Mouse (Mus musculus): ENCODE data around the gene Stom.
A peak's percentile ranks its signal among the peaks of the same experiment; 100 is the strongest.

Gene Stom

DNA sequence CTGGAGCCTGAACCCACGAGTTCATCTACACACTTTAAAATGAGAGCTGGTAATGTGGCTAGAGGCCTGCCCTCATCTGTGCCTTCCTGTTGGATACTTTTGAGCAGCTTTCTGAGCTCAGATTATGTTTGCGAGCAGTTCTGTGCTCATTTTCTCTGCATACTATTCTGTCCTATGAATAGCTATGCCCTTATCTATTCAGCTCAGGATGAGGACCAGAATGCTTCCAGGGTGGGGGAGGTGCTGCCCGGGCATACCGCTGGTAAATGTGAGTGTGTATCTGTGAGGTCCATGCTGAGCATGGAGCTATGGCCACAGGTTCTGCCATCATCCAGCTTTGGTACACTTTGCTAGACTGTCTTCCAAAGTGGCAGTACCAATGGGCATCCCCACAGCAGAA is 19.2 kb downstream of the Stom start:
- DNase-seq, result no peak

DNA sequence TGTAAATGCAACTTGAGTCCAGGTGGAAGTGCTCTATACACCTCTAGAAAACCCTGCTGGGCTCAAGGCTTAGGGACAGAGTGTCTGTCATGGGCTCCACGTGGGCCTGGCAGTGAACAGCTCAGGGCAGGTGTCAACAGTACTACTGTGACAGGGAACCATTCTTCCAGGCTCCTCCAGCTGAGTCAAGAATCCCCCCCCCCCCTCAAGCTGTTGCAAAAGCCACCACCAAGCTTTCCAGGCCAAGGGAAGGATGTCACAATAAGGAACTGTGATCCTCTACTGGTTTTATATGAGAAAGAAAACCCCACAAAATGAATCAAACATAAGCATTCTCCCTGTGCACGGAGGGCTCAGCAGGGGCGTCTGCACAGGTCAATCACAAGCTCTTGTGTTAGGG is 22.5 kb downstream of the Stom start:
- no peak for DNase-seq

DNA sequence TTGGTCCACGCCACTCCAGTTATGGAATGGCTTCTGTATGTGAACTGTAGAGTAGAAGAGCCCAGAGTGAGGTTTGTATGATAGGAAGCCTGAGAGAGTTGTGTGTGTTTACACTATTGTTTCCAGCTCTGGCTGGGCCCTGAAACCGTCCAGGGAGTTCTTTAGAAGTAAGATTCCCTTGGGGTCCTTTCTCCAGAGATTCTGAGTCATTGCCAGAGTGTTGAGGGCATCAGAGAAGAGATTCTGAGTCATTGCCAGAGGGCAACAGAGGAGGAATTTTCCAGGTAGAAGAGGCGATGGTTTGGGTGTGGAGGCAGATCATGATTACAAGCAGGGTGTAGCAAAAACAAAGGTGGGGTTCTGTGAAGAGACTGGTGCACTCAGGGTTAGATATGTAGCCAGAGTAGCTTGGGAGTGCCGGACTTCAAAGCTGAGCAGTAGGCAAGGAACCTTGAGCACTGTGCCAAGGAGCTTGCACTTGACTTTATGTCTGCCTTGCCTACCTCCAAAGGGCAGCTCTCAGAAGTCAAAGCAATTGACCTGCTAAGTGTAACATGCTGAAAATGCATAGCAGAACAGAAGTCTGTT is 26.8 kb downstream of the Stom start:
- DNase-seq, result no peak

DNA sequence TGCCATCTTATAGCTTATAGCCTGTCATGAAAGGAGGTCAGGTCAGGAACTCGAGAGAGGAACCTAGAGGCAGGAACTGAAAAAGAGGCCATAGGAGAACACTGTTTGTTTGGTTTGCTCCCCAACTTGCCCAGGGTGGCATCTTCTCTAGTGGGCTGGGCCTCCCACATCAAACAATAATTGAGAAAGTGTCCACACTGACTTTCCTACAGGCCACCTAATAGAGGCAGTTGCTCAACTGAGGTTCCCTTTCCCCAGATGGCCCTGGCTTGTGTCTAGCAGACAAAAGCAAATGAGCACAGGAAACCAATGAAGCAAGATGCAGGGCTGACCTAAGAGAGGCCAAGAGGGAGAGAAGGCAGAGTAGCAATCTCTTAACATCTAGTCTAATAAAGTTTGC is 28.6 kb downstream of the Stom start:
- no peak for DNase-seq

DNA sequence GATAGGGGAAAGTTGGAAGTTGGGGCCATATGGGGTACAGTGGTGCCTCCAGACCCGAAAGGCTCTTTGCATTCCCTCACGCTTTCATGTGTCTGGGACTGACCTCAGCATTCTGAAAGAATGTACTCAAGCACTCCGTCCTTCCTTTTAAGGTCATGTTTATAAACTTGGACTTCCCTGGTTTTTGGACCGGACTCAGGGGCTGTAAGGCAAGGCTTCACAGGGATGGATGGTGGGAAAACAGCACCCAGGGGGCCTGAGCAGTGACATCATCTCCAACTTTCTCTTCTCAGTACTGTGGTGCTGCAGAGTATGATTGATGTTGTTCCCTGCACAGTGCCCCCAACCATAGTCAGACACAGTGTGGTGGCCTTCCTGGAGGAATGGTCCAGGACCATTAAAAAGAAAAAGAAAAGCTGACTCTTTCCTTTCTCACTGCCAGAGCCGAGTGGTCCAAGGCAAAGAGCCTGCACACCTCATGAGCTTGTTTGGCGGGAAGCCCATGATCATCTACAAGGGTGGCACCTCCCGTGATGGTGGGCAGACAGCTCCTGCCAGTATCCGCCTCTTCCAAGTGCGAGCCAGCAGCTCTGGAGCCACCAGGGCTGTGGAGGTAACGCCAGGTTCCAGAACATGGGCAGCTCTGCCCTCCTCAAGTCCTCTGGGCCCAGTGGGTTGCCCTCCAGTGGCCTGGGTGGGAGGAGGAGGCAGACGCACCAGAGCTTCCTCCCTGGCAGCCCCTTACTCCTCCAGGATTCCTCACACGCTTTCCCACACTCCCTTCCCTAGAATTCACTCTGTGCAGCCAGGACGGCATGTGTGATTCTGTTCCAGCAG is 34.5 kb downstream of the Stom start:
- DNase-seq, result no peak

DNA sequence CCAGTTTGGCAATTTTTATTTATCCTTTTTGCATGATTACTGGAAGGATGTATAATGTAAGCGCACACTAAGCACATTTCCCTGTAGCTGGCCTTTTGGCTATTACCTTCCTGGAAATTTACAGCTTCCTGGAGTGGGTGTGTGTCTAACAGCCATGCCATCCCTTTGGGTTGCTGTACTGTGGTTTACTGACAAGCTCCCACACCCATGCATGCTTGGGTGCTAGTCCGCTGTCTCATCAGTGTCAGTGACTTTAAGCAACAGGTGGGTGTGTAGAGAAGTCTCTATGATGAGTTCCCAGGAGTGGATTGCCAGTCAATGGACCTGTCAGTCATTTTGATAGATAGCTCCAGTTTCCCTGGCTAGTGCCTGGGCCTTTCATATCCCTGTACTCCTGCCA is 37.3 kb downstream of the Stom start:
- DNase-seq, result no peak

DNA sequence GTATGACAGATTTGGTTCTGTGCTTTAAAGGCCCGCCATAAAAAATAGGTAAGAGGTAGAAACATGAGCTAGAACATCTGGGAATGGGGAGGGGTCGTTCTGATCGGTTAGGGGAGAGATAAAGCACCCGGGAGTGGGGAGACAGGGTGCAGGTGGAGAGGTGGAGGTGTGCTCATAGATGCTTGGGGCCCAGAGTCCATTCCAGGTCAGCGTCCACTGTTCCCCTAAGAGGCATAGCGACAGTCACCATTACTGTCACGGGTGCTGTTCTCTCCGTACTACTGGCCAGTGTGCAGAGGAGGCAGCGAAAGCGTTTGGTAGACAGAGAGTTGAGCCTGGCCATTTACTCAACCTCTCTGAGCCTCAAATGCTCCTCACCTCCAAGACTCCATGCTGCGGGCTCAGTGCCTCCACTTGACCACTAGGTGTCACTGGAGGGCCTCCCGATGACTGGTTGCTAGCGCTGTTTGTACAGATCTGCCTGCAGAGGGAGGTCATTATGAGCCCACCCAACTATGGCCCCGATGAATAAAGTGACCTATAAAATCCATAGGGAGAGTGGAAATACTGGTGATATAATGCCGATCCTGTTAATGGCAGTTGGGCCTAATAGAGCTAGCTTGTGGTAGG is 39.0 kb downstream of the Stom start:
- peak; percentile 84 for DNase-seq

DNA sequence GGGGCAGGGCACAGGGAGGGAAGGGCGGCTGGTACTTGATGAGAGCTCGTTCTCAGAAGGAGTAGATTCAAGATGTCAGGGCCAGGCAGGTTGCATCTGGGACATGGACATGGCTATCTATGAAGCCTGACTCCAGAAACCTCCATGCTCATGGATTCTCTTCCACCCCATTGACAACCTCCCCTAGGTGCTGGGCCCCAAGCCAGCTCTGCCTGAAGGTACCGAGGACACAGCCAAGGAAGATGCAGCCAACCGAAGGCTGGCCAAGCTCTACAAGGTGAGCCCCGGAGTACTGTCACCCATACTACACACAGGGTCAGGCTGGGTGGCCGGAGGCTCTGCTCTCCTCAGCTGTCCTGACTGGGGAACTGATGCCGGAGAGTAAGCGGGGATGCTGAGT is 43.5 kb downstream of the Stom start:
- DNase-seq, result no peak

DNA sequence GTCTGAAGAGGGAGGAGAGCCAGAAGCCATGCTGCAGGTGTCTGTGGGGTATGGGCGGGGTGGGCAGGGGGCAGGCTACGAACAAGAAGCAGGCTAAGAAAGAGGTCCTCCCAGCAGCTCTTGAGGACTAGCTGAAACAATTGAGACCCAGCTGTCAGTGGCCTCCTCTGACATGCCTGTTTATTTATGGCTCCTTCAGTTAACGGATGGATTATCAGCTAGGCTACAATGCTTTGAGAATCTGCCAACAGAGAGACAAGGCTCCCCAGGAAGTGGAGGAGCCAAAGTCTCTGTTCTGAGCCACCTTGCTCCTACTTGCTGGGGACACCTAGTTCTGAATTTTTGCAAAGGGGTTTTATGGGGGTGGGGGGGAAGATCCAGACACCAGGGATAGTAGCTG is 44.1 kb downstream of the Stom start:
- no peak for DNase-seq

DNA sequence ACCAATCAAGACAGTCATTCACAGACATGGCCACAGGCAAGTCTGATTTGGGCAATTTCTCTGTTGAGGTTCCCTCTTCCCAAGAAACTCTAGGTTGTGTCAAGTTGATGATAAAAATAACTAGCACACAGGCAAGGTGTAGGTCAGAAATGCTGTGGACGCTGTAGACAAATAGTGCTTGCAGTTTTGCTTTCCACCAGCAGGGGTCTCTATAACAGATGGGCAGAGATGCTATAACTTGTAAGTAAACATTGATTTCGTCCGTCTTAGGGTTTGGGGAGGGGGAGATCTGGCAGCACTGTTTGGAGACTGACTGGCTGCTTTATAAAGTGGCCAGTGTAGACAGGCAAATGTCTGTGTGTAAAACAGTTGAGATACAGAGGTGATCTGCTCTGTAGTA is 44.9 kb downstream of the Stom start:
- peak; percentile 77 for DNase-seq

DNA sequence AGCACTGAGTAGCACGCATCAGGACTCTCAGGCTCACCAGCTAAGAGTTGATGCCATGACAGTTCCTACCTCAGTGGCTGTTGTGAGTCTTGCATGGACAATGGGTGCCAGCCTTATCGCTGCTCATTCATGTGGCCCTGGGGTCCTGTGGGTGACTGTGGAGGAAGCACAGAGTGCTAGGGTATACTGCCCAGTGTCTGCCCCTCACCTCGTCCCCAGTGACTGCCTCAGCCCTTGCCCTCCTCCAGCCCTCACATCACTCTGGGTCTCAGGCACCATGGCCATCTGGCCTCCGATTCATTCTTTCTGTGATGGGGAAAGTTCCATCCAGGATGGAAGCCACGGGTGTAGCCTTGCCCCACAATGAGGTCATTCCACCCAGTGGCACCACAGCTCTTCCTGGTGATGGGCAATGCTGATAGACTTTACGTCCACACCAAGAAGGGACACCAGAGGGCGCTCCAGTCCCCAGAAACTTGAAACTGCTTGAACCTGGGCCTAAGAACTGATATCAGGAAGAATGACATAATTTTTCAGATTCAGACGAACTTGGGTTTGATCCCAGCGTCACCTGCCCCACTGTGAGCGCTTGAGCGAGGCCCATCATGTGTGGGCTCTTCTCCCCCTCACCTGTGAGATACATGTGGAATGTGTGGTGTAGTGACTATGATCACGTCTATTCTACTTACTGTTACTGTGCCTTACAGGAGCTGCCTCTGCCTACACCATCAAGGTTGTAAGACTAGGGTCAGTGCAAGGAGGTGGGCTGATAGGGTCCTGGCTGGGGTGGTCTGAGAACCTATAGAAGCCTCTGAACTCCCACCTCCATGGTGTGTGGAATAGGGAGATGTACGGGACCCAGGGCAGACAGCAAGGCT is 47.8 kb downstream of the Stom start:
- peak; percentile 91 for DNase-seq

DNA sequence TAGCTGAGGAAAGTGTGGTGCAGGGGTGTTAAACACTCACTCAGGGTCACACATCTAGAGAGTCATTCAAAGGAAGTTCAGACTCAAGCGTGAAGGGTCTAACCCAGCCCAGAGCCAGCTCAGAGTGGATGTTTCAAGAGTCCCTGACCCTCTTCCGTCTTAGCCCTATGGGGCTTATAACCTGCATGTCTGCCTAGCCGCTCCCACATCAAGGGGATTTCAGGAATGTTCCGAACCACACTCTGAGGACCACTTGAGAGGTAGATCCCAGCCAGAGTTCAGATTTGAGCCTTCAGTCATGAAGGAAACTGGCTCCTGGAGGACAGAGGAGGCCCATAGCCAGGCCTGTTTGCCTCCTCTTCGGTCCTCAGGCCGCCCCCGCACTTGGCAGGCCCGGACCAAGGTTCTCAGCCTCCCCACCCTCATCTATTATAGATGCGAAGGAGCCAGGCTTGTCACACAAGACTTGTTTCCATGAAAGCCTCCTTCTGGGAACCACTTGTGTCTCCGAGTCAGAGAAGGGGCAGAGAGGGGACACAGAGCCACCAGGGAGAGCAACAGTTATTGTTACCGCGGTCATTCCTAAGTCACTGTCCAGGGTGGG is 49.7 kb downstream of the Stom start:
- no peak for DNase-seq

DNA sequence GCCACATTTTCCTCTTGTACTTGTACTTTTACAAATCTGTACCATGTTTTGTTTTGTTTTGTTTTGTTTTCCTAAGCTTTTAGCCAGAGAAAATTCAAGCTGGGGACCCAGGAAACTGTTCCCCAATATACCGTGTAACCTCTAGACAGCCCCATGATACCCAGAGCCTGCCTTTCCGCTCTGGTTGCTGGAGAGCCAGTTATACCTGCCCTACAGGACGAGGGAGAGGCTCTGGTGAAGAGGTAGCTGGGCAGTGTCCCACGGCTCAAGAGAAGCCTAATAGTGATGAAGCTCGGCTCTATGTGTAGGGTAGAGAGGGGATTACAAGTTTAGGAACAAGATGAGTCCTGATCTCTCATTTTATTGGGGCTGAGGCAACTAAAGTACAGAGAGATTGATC is 51.6 kb downstream of the Stom start:
- DNase-seq, result no peak

DNA sequence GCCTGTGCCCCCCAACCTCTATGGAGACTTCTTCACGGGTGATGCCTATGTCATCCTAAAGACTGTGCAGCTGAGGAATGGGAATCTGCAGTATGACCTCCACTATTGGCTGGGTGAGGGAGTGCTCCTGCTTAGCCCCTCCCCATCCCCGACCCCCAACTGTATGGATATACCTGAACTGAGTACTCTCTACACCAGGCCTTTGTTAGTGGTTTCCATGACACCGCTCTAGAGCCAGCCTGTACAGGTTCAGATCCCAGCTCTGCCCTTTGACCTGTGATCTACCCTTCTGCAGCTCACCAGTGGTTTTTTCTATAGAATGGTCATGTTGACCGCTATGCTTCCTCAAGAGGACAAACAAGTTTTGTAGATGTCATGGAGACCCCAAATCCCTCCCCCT is 52.8 kb downstream of the Stom start:
- DNase-seq, result no peak

DNA sequence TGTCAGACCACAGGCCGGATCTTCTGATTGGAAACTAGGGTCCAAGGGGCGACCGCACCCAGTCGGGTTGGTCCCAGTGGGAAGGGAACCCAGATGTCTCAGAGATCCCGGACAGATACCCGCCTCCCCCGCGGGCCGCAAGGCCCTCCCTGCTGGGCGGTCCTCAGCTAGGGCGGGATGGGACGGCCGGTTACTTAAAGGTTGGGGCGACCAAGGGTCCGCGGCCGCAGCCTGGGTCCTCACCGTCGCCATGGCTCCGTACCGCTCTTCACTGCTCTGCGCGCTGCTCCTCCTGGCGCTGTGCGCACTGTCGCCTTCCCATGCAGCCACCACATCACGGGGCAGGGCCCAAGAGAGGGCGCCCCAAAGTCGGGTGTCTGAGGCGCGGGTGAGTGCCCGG is 54.6 kb downstream of the Stom start:
- peak; percentile 67 for DNase-seq

DNA sequence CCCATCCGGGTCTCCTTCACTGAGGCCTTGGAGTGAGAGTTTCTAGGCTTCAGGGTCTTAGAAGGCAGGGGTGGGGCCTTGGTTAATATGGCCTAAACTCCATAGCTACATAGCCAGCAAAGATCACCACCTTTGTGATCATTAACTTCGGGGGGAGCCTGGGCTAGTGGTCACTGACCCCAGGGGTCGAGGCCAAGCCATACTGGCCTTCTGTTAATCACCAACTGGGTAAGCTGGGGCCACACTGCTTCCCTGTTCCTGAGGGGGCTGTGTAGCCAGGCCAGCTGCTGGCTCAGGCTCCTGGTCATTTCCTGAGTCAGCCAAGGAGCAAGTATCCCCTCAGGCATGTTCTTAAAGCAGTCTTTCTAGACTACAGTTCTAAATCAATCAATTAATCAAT is 56.8 kb downstream of the Stom start:
- DNase-seq, result no peak

DNA sequence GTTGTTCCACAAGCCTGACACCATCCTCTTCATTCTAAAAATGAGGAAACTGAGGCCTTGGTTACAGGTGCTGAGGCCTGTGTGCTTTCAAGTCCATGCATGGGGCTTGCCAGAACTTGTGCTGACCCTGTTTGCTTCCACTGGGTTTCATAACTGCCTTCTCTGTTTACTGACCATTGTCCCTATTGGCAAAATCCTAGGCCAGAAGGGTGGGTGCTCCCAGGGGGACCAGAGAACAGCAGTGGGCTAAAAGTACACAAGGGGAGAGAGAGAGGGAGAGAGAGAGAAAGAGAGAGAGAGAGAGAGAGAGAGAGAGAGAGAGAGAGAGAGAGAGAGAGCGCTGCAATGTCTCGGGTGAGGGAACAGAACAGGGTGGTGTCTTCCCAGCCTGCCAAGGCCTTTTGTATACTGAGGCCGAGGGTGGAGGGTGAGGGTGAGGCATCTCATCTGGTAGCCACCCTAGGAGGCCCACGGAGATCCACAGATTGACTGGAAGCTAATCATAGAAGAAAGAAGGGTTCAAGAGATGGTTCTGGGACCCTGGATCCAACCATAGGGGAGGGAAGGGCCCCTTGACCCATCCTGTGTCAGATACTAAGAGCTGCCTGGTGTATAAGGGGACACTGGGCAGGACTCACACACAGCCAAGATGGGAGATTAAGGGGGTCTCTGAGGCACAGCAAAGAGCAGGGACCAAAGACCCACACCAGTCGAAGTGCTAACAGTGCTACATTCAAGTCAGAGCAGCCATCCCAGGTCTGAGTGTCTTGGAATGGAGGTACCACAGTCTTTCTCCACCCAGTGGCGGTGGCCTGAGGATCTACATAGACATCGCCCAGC is 58.2 kb downstream of the Stom start:
- DNase-seq, result no peak

DNA sequence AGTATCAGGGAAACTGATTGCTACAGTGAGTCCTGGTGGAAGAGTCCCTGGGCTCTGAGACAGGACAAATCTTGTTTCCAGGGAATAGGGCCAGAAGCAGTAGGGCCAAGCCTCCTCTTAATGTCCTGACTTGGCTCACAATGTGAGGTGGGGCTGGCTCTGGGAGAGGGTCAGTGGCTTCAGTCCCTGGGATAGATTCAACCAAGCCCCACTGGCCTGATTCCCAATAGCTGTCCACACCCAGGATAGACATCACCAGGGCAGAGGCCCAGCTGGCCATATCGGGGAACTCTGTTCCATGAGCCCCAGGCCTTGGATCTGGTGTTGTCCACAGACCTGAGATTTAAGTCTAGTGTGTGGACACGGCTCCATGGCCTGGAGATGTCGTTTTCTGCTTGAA is 59.1 kb downstream of the Stom start:
- no peak for DNase-seq

DNA sequence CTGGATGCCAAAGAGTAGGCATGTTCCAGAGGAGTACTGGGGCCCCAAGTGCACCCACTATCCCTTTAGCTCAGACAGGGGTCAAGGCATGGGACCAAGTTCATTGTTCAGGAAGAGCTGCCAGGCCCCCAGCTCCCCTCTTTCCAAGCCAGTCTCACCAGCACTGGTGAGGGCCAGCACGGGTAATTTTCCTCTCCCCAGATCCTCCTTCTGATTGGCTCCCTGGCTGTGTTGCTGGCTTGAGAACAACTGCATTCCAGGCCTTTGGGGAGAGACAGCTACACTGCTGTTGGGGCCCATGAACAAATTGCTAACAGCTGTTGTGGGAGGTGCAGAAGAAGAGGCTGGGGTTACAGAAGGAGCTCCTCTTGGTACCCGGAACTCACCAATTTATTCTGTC is 63.2 kb downstream of the Stom start:
- no peak for DNase-seq

DNA sequence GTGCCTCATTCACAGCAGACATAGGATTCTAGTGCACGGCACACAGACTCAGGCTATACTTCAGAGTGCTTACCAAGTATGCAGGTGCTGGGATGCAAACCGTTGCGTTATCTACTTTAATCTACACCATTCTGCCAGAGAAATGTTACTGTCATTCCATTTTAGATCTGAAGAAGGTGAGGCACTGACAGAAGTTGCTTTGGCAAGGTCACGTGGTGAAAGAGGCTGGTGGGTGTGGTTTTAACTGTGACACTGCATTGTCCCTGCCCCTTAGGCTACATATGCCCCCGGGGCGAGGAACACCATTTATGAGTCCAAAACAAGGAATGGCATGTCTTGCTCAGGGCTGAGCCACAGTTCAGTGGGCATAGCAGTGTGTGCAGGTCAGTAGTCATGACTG is 63.9 kb downstream of the Stom start:
- DNase-seq, result peak; percentile 46

DNA sequence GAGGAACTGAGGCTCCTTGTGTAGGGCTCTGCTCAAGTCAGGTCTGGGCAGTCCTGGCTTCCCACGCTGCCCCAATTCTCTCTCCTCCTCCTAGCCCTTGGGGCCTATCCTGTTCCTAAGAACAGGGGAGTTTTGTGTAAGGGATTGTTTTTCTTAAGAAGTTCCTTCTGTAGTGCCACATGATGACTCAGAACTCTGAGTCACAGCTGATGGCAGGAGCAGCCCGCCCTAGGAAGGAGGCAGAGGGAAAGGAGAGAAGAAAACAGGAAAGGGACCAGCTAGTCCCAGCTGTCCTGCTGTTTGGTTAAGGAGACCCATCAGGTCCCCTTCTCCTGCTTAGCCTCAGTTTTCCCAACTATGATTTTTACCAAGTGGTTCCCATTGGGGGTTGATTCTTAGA is 65.0 kb downstream of the Stom start:
- no peak for DNase-seq

DNA sequence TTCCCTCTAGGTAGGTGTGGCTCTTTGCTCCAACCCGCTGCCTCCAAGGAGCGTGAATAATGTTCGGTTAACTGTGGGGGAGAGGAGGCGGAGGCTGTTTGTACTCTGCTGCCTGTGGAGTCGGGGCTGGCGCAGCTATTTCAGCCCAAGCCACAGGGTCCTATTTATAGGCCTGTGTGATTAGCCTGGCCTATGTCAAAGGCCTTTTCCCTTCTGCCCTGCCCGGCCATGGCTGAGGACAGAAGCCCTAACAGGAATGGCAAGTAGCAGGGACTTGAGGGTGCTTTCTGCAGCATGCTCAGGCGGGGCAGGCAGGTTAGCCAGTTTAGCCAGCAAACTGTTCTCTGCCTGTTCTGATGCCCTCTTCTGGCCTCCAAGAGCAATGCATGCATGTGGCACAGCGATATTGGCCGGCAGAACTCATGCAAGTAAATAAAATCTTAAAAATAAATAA is 66.2 kb downstream of the Stom start:
- DNase-seq, result peak; percentile 73

Measured in thymus, postnatal 4 days (tissue).